In the genomic region with DNA sequence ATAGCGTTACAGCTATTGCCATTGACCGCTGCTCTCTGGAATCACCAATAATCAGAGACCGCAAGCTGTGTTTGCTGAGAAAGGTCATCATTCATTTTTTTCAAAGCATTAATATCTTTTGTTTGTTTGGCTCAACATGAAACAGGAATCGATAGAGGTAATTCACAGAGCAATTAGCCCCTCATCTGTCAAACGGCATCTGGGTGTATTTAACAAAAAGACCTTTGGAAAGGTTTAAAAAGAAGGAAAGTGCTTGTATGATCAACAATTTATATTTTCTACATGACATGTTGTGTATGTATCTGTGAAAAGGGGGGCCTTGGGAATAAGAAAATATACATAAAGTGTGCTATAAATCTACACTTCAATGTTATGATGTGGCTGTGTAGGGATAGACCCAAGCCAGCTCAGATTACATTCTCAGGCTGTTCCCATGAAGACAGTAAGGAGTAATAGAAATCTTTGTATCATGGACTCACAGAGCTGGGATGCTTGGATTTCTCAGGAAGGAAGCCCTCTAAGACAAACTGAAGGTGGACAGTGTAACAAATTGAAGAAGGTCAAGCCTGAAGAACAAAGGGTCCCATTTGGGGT, we compare ENCODE assay signal across 21 mouse cellular contexts.
DNase-seq lines count a peak whose midpoint lies in the region; ATAC-seq and TF ChIP-seq lines count a peak whose summit lies in the region.
"Had no signal": no experiment of that assay in that cellular context is flagged by ENCODE, and none has a peak within 500 bp of the region (broad histone marks: within the 10 kb centered on the region; RNA-seq: fewer than 3 reads in every experiment).

No protein-coding gene starts in this region.

- no peaks in the 10 kb centered on the region for H3K27me3 ChIP-seq in kidney, adult 2 months (replicated peaks; ENCODE audit: control insufficient read depth, insufficient read depth, low read length)
- H3K27me3 ChIP-seq in lung, embryonic 14.5 days (ENCODE audit: insufficient read depth, low read length), result no peaks in the 10 kb centered on the region
- no peaks in the 10 kb centered on the region for H3K27me3 ChIP-seq in intestine, embryonic 15.5 days (replicated peaks)
- H3K27me3 ChIP-seq in stomach, embryonic 14.5 days (ENCODE audit: control insufficient read depth, insufficient read depth, low read length), result no peaks in the 10 kb centered on the region
- H3K27me3 ChIP-seq: embryonic facial prominence, embryonic 12.5 days; forebrain, embryonic 13.5 days; hindbrain, embryonic 12.5 days; midbrain, embryonic 13.5 days; neural tube, embryonic 13.5 days had no signal

- H3K4me3 ChIP-seq in kidney, adult 2 months (ENCODE audit: insufficient read depth, low read depth, low read length), result no peak overlapping the region
- no peak overlapping the region for H3K4me3 ChIP-seq in lung, embryonic 14.5 days (ENCODE audit: low read depth, low read length)
- H3K4me3 ChIP-seq in intestine, embryonic 15.5 days (replicated peaks), result no peak overlapping the region
- no peak overlapping the region for H3K4me3 ChIP-seq in stomach, embryonic 14.5 days (ENCODE audit: low read depth, low read length)
- H3K4me3 ChIP-seq: embryonic facial prominence, embryonic 12.5 days; erythroblast, embryonic 14.5 days; forebrain, embryonic 13.5 days; heart, adult 2 months; hindbrain, embryonic 12.5 days; left cerebral cortex, adult 2 months; midbrain, embryonic 13.5 days; neural tube, embryonic 13.5 days had no signal

- TF ChIP-seq POLR2A in kidney, adult 2 months (IDR thresholded peaks at IDR 0.05; ENCODE audit: low read depth, low read length), result no peak

- no peak overlapping the region for H3K9ac ChIP-seq in lung, embryonic 14.5 days
- H3K9ac ChIP-seq in intestine, embryonic 15.5 days, result no peak overlapping the region
- no peak overlapping the region for H3K9ac ChIP-seq in stomach, embryonic 14.5 days (replicated peaks; ENCODE audit: low read depth, low read length)
- H3K9ac ChIP-seq: embryonic facial prominence, embryonic 12.5 days; forebrain, embryonic 13.5 days; hindbrain, embryonic 12.5 days; midbrain, embryonic 13.5 days; neural tube, embryonic 13.5 days had no signal

- H3K4me2 ChIP-seq in lung, embryonic 14.5 days, result peak overlapping the region; percentile 51
- H3K4me2 ChIP-seq in intestine, embryonic 15.5 days (replicated peaks), result peak overlapping the region; percentile 24
- peak overlapping the region; percentile 26 for H3K4me2 ChIP-seq in stomach, embryonic 14.5 days (replicated peaks; ENCODE audit: low read depth, low read length)
- H3K4me2 ChIP-seq: embryonic facial prominence, embryonic 12.5 days; forebrain, embryonic 13.5 days; hindbrain, embryonic 12.5 days; midbrain, embryonic 13.5 days; neural tube, embryonic 13.5 days had no signal

- peak; percentile 59 for ATAC-seq in lung, embryonic 14.5 days (ENCODE audit: insufficient read depth)
- ATAC-seq in intestine, embryonic 15.5 days, result 0 out of 2 replicates have a peak, but pooled peaks have one; percentile 52
- no peak for ATAC-seq in stomach, embryonic 14.5 days (ENCODE audit: insufficient number of reproducible peaks, insufficient read depth, low FRiP score, low read depth)
- ATAC-seq: forebrain, embryonic 13.5 days; midbrain, embryonic 13.5 days had no signal

- no peaks in the 10 kb centered on the region for H3K9me3 ChIP-seq in lung, embryonic 14.5 days (ENCODE audit: low read depth, low read length)
- no peaks in the 10 kb centered on the region for H3K9me3 ChIP-seq in intestine, embryonic 15.5 days
- H3K9me3 ChIP-seq in stomach, embryonic 14.5 days (ENCODE audit: control insufficient read depth, low read depth, low read length), result no peaks in the 10 kb centered on the region
- H3K9me3 ChIP-seq: embryonic facial prominence, embryonic 12.5 days; forebrain, embryonic 13.5 days; hindbrain, embryonic 12.5 days; midbrain, embryonic 13.5 days; neural tube, embryonic 13.5 days had no signal

- TF ChIP-seq CTCF in kidney, adult 2 months (conservative IDR thresholded peaks at IDR 0.05; ENCODE audit: insufficient read depth, insufficient read length, low read depth, low read length), result no peak
- no peak for TF ChIP-seq CTCF in lung, embryonic 14.5 days (IDR thresholded peaks at IDR 0.05; ENCODE audit: low read depth)

- no peaks in the 10 kb centered on the region for H3K36me3 ChIP-seq in kidney, adult 2 months (ENCODE audit: control insufficient read depth, insufficient read depth, low read length)
- H3K36me3 ChIP-seq in lung, embryonic 14.5 days (ENCODE audit: insufficient read depth), result no peaks in the 10 kb centered on the region
- H3K36me3 ChIP-seq in intestine, embryonic 15.5 days, result no peaks in the 10 kb centered on the region
- no peaks in the 10 kb centered on the region for H3K36me3 ChIP-seq in stomach, embryonic 14.5 days (ENCODE audit: control insufficient read depth, insufficient read depth, low read length)
- H3K36me3 ChIP-seq: embryonic facial prominence, embryonic 12.5 days; hindbrain, embryonic 12.5 days; midbrain, embryonic 13.5 days; neural tube, embryonic 13.5 days had no signal

- DNase-seq in kidney, adult 2 months, result no peak
- no peak for DNase-seq in kidney, postnatal 10 days
- DNase-seq in lung, embryonic 14.5 days, result peak; percentile 71
- no peak for DNase-seq in lung, adult 18-20 months
- DNase-seq in thymus, postnatal 25 days, result no peak
- DNase-seq: cerebellum, adult 2 months; cerebellum, postnatal 36 days; gastrocnemius, postnatal 14 days; heart, adult 2 months; heart, postnatal 10 days; left cerebral cortex, postnatal 4 days; liver had no signal

- 78% methylated on average over 5 of the region's 5 CpGs for WGBS in kidney, adult 2 months
- WGBS in lung, embryonic 14.5 days, result 19% methylated on average over 5 of the region's 5 CpGs
- 27% methylated on average over 5 of the region's 5 CpGs for WGBS in intestine, embryonic 15.5 days
- WGBS in stomach, embryonic 14.5 days, result 20% methylated on average over 5 of the region's 5 CpGs

- peak overlapping the region; percentile 78 for H3K27ac ChIP-seq in kidney, adult 2 months (ENCODE audit: insufficient read depth, low read depth, low read length)
- peak overlapping the region; percentile 83 for H3K27ac ChIP-seq in lung, embryonic 14.5 days (ENCODE audit: low read depth)
- H3K27ac ChIP-seq in intestine, embryonic 15.5 days, result no peak overlapping the region
- peak overlapping the region; percentile 75 for H3K27ac ChIP-seq in stomach, embryonic 14.5 days (ENCODE audit: low read length)
- H3K27ac ChIP-seq: embryonic facial prominence, embryonic 12.5 days; forebrain, embryonic 13.5 days; hindbrain, embryonic 12.5 days; left cerebral cortex, adult 2 months; midbrain, embryonic 13.5 days; neural tube, embryonic 13.5 days had no signal

- H3K4me1 ChIP-seq in kidney, adult 2 months (ENCODE audit: control insufficient read depth, insufficient read depth, low read length), result peaks cover 7% of the 10 kb centered on the region; the same call in 1 of the 2 replicates
- peaks cover 46% of the 10 kb centered on the region for H3K4me1 ChIP-seq in lung, embryonic 14.5 days (ENCODE audit: insufficient read depth)
- peaks cover 13% of the 10 kb centered on the region for H3K4me1 ChIP-seq in intestine, embryonic 15.5 days (replicated peaks)
- peaks cover 19% of the 10 kb centered on the region for H3K4me1 ChIP-seq in stomach, embryonic 14.5 days (ENCODE audit: control insufficient read depth, insufficient read depth, low read length)
